Mouse (Mus musculus): ENCODE results near the gene Dock2.
"Not testable (repeated sequence)": the region's sequence is repeated elsewhere in the genome, so short reads cannot be mapped to it uniquely, and the experiment has no call there.

The Dock2 gene

DNA sequence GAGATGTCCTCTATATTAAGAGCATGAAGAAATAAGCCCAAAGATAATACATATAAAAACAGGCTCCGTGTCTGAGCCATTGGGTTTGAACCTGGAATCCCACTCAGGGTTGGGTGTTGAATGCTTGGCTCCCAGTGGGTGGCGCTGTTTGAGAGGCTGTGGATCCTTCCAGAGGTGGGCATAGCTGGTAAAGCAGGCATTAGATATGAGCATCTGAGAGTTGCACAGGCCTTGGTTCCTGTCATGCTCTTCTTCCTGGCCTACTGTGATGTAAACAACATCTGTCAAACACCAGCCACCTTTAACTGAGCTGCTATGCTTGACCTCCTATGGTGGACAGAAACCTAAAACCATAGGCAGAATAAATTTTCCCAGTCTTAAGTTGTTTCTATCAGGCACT is 507.8 kb downstream of the Dock2 start:
- DNase-seq = no peak

DNA sequence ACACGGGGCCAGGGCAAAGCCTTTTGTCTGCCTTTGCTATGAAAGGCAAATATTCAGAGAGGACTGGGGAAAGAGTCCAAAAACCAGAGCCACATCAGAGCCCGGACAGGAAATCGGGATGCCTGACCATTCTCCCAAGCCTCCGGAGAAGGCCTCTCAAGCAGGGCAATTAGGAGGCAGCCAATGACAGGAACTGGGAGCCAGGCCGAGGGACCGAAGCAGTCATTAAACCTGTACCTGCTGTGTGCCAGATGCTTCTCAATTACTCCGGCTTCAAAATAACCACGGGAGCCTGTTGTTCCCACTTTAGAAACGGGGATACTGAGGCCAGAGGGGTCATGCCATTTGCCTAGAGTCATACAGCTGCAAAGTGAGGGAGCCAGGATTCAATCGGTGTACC is 511.7 kb downstream of the Dock2 start:
- DNase-seq = no peak

DNA sequence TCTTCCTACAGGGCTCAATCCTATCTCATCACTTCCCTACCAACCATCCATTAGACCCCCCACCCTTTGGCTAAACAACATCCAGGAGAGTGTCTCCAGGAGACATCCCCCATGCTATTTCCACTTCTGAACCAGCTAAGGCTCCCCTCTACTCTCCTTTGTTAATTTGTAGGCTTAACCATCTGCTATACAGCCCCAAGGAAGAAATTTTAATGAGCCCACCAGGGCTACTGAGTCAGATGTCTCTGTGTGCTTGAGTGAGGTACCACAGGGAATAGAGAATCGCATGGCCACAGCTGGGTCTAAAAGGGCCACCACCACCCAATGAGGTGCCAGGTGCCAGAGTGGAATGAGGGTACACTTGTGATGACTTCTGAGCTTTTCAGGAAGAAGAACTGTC is 519.6 kb downstream of the Dock2 start:
- DNase-seq = no peak

DNA sequence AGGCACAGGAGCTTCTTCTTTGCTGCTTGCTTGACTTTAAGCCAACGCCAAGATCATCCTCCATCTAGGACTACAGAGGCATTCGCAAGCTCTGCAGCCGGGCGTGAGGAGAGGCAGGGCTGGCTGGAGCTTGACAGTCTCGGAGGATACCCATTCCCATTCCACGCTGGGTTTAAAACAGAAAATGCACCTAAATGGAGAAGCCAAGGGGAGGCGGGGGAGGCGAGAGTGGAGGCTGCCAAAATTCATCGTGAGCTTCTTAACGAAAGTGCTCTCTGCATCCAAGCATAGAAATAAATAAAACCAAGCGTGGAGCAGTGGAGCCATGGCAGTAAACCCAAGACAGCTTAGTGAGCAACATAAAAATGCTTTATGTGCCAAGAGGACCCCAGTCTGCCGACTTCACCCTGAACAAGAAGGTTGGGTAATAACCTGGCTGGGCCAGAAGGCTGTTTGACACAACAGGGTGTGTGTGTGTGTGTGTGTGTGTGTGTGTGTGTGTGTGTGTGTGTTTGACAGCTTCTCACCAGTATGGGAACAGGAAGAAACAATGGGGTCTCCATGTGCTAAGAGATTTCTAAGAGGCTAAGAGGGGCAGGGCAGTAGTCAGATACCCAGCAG is 524.7 kb downstream of the Dock2 start:
- DNase-seq = no peak

DNA sequence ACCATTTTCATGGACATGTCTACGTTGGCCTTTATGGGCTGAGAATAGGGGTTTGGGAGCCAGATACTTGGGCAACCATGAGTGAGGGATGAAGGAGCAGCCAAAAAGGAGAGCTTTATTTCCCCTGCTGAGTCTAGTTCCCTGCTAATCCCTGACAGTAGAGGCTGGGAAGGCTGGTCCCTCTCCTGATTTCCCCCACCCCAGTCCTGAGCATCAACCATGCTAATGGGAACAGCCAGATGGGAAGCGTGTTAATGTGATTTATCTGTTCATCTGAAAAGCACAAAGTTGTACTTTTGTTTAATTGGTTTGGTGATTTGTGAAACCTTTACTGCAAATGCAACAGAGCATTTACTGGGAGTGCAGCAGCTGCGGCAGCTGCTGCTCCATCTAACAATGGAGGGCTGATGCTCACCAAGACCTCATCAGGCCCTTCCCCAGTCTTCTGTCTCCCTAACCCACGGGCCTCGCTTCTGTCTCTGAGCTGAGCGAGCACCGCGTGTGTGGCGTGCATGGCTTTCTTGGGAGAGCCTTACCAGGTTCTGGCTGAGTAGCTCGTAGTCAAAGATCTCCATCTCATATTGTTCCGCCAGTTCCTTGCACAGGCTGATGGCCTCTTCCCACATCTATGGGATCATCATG is 526.0 kb downstream of the Dock2 start:
- no peak for DNase-seq

DNA sequence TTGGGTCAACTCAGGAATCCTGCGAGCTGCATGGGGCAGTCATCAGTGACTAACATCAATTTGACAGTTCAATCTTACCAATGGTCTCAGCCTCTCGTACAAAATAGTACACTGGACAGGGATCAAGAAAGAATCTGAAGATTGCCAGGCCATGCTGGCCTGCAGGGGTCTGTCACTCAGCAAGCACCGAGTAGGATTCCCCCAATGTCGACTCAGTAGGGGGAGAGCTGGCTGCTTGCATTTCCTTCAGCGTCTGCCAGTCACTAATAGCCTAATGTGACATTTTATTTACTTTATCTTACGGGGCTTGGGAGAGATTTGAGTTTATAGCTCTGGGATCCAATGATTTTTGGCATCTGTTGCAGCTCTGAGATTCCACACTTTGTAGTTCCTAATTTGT is 540.7 kb downstream of the Dock2 start:
- no peak for DNase-seq

DNA sequence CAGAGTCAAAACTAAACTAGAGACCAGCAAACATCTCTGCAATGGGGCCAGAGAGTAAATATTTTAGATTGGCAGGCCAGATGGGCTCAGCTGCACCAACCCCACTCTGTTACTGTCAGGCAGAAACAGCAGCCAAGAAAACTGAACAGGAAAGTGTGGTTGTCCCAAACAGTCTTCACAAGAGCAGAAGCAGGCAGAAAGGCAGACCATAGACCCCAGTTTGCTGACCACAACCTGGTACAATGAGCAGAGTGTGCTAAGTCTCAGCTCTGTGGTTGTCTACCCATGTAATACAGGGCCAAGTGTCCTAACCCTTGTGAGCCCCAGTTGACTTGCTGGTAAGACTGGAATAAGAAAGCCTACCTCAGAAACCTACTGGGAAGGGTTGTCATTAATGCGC is 543.4 kb downstream of the Dock2 start:
- DNase-seq = no peak

DNA sequence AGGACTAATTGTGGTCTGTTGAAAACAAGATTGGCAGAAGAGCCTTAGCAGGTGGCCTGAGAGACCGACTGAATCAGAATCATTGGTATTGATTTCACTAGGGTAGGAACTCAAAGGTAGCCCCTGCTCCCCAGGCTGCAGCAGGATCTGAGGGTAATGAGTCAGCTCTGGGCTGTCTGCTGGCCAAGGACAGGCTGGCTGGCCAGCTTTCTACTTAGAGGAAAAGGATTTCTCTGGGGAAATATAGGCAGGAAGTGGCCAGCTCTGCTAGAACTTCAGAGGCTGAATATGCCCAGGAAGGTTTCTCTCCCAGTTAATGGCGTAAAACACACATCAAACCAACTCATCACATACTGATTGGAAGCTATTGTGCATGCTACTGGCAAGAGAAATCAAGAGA is 544.0 kb downstream of the Dock2 start:
- no peak for DNase-seq

DNA sequence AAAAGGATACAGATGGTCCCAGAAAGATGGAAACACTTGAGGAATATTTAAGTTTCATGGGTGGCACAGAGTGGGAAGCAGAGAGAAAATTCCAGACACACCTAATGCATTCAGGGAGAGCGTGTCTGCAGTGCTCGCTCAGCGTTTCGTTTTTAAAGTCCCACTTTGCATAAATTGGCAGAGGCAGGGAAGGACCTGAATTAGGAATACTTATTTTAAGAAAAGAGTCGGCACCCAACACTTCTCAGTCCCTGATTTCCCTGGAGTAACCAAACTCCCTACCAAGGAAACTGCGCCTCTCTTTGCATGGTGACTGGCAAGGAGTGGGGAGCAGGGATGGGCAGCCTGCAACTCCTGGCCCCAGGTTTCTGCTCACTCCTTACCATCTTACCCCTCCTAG is 546.8 kb downstream of the Dock2 start:
- DNase-seq = no peak

DNA sequence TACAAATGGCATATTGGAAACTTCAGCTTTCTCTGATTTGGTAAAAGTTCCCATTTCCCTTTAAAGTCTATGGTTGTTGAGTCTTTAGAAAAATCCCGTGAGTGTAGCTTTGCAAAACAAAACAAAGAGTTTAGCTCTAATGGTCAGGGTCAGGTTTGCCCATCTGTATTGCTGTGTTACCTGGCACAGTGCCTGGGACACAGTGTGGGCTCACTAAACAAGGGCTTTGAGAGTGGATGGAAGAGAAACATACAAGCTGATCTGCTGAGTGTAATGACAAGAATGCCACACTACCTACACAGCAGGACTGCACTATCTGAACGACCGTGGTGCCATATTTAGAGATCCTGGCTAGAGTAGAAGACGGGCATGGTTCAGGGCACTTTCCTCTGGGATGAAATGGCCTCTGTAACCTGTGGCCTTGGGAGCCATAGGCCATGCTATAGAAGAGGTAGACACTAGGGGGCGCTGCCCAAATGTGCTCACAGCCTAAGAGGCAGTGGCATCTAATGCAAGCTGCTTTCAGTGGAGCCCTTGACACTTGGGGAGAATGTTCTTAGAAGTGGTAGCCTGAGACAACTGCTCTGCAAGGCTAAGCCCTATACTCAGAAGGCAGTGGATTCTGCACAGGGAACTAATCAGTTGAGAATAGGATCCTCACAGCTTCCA is 547.5 kb downstream of the Dock2 start:
- peak in 1 of 2 experiments; percentile 36 for DNase-seq

DNA sequence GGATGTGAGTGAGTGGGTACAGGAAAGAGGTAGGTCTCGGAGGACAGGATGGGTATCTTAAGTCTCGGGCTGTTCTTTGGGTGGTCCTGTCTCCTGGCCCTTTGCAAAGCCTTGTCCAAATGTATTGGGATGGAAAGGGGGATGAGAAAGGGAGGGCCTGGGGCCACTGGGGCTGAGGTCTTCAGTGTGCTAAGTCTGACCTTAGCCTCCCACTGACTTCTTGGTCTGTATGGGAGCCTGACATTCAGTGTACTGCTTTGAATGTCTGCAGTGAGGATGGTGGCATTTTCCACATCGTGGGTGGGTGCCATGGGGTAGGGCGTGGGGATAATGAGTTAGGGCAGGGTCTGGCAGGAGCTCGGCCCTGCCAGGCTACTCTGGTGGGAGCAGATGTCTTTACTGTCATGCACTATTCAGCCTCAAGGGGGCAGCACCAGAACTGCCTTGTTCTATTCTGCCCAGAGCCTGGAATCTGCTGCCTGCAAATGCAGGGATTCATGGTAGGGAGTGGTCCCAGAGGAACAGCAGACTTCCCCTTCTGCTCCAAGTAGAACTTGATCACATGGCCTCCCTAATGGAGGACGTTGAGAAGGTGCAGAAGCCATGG is 554.8 kb downstream of the Dock2 start:
- peak in 1 of 2 experiments; percentile 50 for DNase-seq

DNA sequence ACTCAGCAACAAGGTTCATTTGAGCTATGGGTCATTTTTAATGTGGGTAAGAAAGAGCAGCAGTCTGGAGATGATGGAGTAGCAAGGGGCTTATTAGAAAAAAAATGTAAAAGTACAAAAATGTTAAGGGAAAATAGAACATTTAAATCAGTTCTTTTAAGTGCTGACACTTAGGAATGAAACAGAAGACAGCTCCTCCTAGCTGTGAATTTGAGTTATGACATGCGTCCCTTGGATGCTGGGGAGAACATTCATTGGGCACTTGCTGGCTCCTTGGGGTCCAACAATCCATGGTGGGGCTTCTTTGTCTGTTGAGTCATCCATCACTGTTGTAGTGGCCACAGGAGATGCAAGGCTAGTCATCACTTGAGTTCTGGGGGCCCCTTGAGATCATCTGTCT is 556.5 kb downstream of the Dock2 start:
- no peak for DNase-seq

DNA sequence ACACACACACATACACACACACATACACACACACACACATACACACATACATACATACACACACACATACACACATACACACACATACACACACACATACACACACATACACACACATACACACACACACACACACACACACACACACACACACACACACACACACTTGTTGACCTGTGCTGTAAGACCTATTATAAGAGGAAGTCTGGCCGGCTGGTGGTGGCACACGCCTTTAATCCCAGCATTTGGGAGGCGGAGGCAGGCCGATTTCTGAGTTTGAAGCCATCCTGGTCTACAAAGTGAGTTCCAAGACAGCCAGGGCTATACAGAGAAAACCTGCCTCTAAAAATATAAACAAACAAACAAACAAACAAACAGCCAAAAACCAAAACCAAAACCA is 563.1 kb downstream of the Dock2 start:
- DNase-seq = not testable (repeated sequence)

DNA sequence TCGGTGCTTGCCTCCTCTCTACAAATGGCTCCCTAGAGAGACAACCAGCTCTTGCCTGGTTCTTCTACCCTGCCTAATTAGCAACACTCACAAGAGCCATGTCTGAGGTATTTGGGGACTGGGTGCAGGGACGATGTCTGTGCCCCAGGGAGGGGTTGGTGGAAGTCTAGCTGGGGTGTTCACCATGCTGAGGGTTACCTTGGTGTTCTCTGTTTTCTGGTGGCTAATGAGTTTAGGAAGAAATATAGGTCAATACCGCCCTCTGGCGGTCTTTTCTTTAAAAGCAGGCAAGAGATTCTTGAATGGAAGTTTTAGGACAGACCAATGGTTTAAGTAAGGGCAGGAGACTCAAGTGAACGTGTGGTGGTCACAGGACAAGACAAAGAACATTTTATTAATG is 570.8 kb downstream of the Dock2 start:
- DNase-seq = peak in 1 of 2 experiments; percentile 50

DNA sequence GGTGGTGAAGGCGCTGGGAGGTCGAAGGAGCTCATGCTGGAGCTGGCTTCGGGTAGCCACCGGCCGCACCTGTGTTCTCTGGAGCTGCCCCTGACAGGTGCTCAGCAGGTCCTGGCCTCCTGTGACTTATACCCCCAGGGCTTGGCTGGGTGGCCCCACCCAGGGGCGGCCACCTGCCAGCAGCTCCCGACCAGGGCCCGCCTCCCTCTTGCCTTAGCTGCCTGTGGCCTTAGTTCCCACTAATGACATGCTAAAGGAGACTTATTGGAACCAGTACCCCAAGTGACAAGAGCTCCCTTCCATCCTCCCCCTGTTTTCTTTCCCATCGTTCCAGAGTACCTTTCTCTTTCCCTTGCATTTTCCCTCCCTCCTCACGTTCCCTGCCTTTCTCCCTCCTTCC is 575.7 kb downstream of the Dock2 start, which contains the start of gene Foxi1:
TSS of gene Foxi1 (minus strand) at position 101 of the 400 bp plus-strand sequence.
- DNase-seq = no peak

DNA sequence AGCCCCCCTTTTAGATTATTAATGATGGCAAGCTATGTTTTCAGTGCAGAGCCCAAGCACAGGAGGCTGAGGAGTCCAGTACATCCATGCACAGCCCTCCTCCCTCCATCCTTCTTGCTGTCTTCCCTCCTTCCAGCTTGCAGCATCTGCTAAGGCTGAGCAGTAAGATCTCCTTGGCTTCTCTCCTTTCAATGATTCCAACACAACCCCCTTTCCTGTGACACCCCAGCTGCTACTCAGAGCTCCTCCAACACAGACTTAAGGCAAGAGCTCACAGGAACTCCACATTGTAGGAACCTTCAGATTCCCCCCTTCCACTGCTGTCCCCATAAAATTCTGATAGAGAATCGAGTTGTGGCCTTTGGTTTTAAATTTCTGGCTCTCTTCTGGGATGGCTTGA is 580.9 kb downstream of the Dock2 start:
- no peak for DNase-seq

DNA sequence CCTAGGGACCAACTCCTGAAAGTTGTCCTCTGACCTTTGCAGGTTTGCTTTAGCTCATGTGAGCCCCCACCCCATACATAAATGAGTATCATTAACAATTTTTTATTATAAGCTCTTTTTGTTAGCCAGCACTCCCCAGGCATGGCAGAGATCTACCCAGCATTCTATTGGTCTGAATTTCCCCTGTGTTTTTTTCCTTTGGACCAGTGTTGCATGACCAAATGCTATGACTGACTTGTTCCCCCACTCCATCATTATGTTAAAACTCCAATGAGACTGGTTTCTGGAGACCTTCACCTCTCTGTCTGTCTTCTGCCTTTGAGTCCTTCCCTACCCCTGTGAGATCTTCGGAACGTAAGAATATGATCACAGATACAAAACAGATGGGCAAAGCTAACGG is 588.5 kb downstream of the Dock2 start:
- DNase-seq = no peak

DNA sequence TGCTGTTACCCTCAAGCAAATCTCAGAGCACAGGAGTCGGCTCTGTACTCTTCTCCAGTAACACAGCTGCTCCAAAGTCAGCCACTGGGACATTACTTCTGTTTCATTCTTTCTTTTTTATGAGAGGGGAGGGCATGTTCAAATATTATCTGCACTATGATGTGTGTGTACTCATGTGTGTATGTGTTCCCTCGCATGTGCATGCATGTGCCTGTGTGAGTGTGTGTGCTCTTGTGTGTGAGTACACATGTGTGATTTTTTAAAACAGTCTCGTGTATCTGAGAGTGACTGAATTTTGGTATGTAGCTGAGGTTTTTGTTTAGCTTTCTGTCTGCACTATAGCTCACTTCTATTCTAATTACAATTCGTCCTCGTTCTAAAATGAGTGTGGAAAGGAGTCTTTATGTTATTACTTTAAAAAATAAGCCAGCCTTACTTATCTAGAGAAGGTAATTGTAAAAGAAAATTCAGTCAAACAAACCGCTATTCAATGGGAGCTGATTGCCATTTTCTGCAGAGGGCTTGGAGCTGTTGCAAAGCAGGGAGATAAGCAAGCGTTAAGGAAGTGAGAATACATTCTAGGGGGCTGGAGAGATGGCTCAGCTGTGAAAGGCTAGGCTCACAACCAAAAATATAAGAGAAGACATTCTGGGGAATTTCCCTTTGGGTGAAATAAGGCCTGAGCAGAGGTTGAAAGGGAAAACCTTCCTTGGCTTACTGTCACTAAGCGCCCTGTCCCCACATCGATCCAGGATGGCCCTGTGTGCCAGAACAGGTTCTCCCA is 589.3 kb downstream of the Dock2 start:
- no peak for DNase-seq

DNA sequence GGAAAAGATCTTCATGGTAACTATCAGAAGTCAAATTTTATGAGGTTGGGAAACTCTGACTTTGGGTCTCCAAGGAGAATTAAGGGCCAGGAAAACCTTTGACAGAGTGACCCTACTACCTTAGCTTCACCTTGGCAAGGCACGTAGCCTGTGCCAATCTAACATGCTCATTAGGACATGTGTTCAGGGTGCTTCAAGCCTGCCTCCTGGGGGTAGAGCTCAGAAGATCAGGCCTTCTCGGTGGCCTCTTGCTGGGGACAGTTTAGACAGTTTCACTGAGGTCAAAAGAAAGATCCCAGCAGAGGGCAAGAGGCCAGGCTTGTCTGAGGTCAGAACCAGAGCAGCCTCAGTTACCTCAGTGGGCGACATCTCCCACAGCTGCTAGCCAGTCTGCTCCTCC is 590.0 kb downstream of the Dock2 start:
- no peak for DNase-seq

DNA sequence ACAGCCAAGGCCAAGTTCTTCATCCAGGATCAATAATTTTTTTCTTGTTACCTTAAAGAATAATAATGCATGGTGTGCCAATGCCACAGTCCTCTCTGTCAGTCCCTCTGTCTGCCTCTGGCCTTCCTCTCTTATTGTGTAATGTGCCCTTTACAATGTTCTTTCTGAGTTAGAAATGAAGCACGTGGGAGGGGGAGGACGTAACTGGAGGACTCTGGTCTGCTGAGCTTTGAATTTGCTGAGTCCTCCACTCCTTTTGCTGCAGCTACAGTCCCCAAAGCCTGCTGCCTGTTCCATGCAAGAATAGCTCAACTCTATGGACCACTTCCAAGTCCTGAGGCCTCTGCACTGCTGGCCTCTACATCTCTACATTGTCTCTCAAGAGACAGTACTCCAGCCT is 599.4 kb downstream of the Dock2 start:
- no peak for DNase-seq

DNA sequence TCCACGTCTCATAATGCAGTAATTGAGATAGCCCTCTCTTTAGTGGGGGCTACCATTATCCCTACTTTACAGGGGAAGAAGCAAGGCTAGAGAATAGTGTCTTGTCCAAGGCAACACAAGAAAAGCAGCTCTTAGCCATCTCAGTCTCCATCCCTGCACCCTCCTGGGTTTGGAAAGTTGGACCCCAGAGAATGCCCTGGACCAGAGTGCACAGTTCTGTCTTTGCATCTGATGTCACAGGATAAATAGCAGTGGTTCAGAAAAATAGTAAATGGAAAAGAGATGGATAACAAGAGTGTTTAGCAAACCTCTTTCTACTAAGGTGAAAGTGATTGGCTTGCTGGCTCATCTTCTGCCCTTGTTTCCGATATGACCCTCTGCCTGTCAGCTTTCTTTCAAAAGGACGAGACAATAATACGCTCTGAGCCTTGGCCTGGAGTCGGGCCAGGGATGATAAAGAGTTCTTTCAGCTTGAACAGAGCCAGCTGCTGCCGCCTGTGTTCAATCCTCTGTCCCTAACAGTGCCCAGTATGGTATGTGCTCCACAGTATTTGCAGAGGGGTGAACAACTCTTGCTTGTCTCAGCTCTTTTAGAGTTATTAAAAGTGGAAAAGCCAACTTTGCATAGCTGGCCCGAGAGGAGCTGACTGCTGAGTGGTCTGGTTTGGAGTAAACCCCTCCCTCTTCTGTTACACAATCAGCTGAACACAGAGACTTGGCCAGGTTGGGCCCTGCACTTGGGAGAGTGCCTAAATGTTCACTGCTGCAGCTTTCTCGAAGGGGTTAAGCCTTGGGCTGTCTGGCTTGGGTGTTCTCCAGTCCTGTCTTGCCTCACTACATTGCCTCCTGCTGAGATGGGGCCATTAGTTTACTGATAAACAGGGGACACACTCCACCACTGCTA is 602.2 kb downstream of the Dock2 start:
- peak; percentile 8 to 9 for DNase-seq

DNA sequence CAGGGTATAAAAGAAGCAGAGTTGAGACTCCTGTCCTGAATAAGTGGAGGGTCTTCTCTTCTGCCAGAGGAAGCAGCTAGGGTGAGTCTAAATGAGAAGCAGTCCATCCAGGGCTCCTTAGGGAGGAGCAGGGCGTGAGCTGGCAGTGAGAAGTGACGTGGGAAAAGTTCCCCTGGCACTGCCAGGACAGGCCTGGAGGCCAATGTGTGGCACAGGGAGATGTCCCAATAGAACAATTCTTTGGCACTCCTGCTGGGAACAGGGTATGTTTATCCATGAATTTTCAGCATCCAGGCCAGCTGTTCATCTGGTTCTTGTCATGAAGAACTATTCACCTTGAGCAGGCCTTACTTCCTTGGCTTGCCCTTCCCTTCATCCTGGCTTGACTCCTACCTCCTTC is 604.9 kb downstream of the Dock2 start:
- no peak for DNase-seq

Measured in spleen, adult 18-20 months (tissue).